Mouse (Mus musculus) neural tube, embryonic 11.5 days (tissue): ENCODE measurements at regions not wholly inside any gene's neighbourhood (a gene's known extent, or its start where the extent isn't known, plus 50 kb on each side); places are given as distances from the start of the nearest gene placed in this dataset.
A peak's percentile ranks its signal among the peaks of the same experiment; 100 is the strongest.

Source experiments
- ATAC-seq: fragments of 200-750 bp; cut with Nextera tagmentation; 2 replicates; pipeline ENCODE4 v1.8.0; 2017; ENCODE audit warnings: moderate number of reproducible peaks, mild to moderate bottlenecking, moderate TSS enrichment, moderate library complexity; ENCODE audit not compliant: insufficient read depth, low FRiP score, low TSS enrichment
- DNase-seq: peaks from one replicate; pipeline ENCODE4 v3.0.0-alpha.2; 2015; ENCODE audit warnings: low spot score
- H3K27ac ChIP-seq: fragments of 300-500 bp; sonication (generic); 2 replicates; pipeline ENCODE4 v1.5.1; 2014; ENCODE audit warnings: low read depth, mild to moderate bottlenecking, low read length
- H3K27me3 ChIP-seq: fragments of 300-500 bp; sonication (generic); 2 replicates; pipeline ENCODE4 v1.6.1; 2014; ENCODE audit warnings: mild to moderate bottlenecking, low read length, mixed read lengths; ENCODE audit not compliant: control insufficient read depth, insufficient read depth
- H3K36me3 ChIP-seq: fragments of 300-500 bp; sonication (generic); 2 replicates; pipeline ENCODE4 v1.6.1; 2014; ENCODE audit warnings: mild to moderate bottlenecking, low read length, moderate library complexity, mixed read lengths; ENCODE audit not compliant: control insufficient read depth, insufficient read depth
- H3K4me1 ChIP-seq: fragments of 300-500 bp; sonication (generic); 2 replicates; pipeline ENCODE4 v1.6.1; 2014; ENCODE audit warnings: low read length, mixed read lengths; ENCODE audit not compliant: control insufficient read depth, insufficient read depth
- H3K4me2 ChIP-seq: fragments of 300-500 bp; sonication (generic); 2 replicates; pipeline ENCODE4 v1.6.1; 2014; ENCODE audit warnings: low read depth, mild to moderate bottlenecking, moderate library complexity
- H3K4me3 ChIP-seq: fragments of 300-500 bp; sonication (generic); 2 replicates; pipeline ENCODE4 v1.5.1; 2014; ENCODE audit warnings: low read depth, low read length
- H3K9ac ChIP-seq: fragments of 300-500 bp; sonication (generic); 2 replicates; pipeline ENCODE4 v1.6.1; 2014; ENCODE audit warnings: mild to moderate bottlenecking, low read length
- H3K9me3 ChIP-seq: fragments of 300-500 bp; sonication (generic); 2 replicates; pipeline ENCODE4 v1.6.1; 2016; ENCODE audit warnings: low read length; ENCODE audit not compliant: control insufficient read depth
- WGBS: fragments of 180-500 bp; shearing (Covaris S2); extraction: QIAGEN DNeasy Blood & Tissue Kit; methylation state at CpG from one replicate; pipeline ENCODE4 v1.1.7; 2014; 5-methylcytosine and 5-hydroxymethylcytosine counted together

GRCm38 (mm10) chr12:12882931-12883553 lies 58.7 kb downstream of the Mycn start:
- no peak overlapping the region for H3K9ac ChIP-seq
- H3K27ac ChIP-seq = no peak overlapping the region
- H3K36me3 ChIP-seq = no peaks in the 10 kb centered on the region
- no peaks in the 10 kb centered on the region for H3K4me1 ChIP-seq
- WGBS = 87% methylated on average over 5 of the region's 5 CpGs
- H3K4me3 ChIP-seq = no peak overlapping the region
- ATAC-seq = no peak
- H3K27me3 ChIP-seq = no peaks in the 10 kb centered on the region
- H3K4me2 ChIP-seq = no peak overlapping the region
- no peaks in the 10 kb centered on the region for H3K9me3 ChIP-seq
- no peak for DNase-seq

DNA sequence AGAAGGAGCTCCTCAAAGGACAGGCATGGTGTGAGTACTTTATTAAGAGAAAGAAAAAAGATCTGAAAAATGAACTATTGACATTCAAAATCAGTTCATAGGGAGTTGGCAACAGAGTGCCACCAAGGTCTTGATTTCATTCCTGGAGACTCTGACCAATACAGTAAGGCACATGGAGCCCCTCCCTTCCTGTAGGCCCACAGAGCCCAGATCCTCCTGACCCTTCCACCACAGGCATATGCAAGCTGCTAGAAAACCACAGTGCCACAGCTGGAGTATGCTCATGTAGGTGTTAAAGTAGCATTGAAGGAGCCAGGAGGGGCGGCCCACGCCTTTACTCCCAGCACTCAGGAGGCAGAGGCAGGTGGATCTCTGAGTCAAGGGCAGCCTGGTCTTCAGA lies 63.7 kb downstream of the Mycn start:
- no peak; the same call in 1 of the 2 replicates for ATAC-seq

GRCm38 (mm10) chr12:12877539-12877938 lies 64.2 kb downstream of the Mycn start:
- H3K4me1 ChIP-seq = no peaks in the 10 kb centered on the region
- H3K9ac ChIP-seq = no peak overlapping the region
- ATAC-seq = peak; percentile 79
- H3K9me3 ChIP-seq = no peaks in the 10 kb centered on the region
- no peak overlapping the region for H3K4me2 ChIP-seq
- no peaks in the 10 kb centered on the region for H3K27me3 ChIP-seq
- H3K27ac ChIP-seq = peak overlapping the region; percentile 64
- H3K4me3 ChIP-seq = no peak overlapping the region
- peak; percentile 64 for DNase-seq
- WGBS = 43% methylated on average over 5 of the region's 5 CpGs
- H3K36me3 ChIP-seq = no peaks in the 10 kb centered on the region

More for the DNA sequence above, 63.7 kb downstream of the Mycn start:
- H3K4me1 ChIP-seq = no peaks in the 10 kb centered on the region
- H3K4me3 ChIP-seq = no peak overlapping the region
- no peak overlapping the region for H3K9ac ChIP-seq
- H3K4me2 ChIP-seq = no peak overlapping the region
- H3K36me3 ChIP-seq = no peaks in the 10 kb centered on the region
- H3K27me3 ChIP-seq = no peaks in the 10 kb centered on the region
- 98% methylated on average over 2 of the region's 2 CpGs for WGBS
- H3K9me3 ChIP-seq = no peaks in the 10 kb centered on the region
- peak overlapping the region; percentile 64 for H3K27ac ChIP-seq
- no peak for DNase-seq

DNA sequence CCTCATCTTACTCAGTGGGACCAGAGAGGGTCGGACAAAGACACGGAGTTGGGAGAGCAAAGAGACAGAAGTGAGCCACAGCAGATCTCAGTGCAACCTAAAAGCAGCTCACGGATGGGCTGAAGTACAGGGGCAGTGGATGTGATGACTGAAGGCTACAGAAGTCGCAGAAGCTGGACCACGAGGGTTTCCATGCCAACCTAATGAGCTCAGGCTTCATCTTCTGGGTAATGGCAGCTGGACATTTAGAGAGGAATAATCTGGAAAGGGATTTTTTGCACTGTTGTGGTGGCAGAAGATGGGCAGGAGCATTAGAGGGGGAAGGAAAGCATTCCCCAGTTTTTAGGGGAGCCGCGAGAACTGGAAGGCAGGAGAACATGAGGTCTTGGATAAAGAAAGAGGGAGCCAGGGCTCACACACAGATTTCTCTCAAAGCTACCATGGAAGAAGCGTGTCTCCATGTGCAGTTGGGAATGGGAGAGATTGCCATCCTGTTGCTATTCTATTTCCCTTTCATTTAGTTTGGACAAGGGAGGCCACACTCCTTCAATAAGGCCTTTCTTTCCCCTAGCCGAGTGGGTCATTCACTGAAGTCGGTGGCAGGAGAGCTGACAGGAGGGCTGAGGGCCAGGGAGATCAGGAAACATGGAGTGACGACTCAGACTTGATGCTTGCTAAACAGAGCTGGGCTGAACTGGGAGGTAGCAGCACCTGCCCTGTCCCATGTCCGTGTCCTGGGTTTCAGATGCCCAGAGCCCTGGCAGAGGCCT lies 65.6 kb downstream of the Mycn start:
- Histone ChIP-seq H3K9me3 (no peaks in the 10 kb centered on the region), H3K4me1 (no peaks in the 10 kb centered on the region), H3K4me3 (no peak overlapping the region), H3K27me3 (no peaks in the 10 kb centered on the region), H3K36me3 (no peaks in the 10 kb centered on the region), H3K27ac (no peak overlapping the region), H3K9ac (no peak overlapping the region), H3K4me2 (no peak overlapping the region)
- DNase-seq (no peak), ATAC-seq (no peak)
- 74% methylated on average over 12 of the region's 12 CpGs for WGBS

DNA sequence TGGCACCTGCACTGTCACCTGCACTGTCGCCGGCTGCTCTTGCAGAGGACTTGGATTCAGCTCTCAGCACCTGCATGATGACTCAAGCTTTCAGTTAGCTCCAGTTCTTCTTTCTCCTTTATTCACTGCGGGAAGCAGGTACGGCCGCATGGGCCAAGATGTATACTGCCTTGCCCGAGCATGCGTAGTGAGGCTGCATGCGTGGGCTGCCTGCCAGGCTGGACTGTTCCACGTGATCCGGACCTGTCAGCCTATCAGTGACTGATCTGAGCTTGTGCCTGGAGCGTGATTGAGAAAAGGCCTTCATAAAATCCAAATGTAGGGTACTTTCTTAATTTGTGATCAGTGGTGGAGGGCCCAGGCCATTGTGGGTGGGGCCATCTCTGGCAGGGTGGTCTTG lies 68.2 kb downstream of the Mycn start:
- Histone ChIP-seq H3K9ac (no peak overlapping the region), H3K4me1 (no peaks in the 10 kb centered on the region), H3K27me3 (no peaks in the 10 kb centered on the region), H3K36me3 (no peaks in the 10 kb centered on the region), H3K27ac (no peak overlapping the region), H3K4me2 (no peak overlapping the region), H3K9me3 (no peaks in the 10 kb centered on the region), H3K4me3 (no peak overlapping the region)
- 90% methylated on average over 11 of the region's 11 CpGs for WGBS
- ATAC-seq (no peak), DNase-seq (no peak)

DNA sequence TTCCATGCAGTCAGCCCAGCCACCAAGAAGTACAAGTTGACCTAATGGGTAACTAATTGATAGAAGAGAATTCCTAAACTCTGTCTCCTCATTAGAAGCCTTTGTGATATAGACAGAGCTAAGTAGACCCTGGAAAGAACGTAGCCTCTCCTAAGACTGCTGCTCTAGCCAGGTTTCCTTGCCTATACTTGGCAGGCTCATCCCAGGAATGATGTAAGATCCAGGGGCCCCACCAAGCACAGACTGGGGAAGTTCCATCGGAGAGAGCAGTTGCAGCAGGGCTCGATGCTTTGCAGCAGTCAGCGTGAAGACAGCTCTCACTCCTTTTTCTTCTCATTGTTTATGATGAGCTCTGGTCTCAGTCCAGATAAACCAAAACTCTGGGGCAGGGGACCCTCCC lies 68.7 kb downstream of the Mycn start:
- Histone ChIP-seq H3K4me2 (no peak overlapping the region), H3K4me1 (no peaks in the 10 kb centered on the region), H3K4me3 (no peak overlapping the region), H3K27ac (no peak overlapping the region), H3K36me3 (no peaks in the 10 kb centered on the region), H3K9me3 (no peaks in the 10 kb centered on the region), H3K9ac (no peak overlapping the region), H3K27me3 (no peaks in the 10 kb centered on the region)
- 64% methylated on average over 4 of the region's 4 CpGs for WGBS
- DNase-seq = no peak
- ATAC-seq = no peak

DNA sequence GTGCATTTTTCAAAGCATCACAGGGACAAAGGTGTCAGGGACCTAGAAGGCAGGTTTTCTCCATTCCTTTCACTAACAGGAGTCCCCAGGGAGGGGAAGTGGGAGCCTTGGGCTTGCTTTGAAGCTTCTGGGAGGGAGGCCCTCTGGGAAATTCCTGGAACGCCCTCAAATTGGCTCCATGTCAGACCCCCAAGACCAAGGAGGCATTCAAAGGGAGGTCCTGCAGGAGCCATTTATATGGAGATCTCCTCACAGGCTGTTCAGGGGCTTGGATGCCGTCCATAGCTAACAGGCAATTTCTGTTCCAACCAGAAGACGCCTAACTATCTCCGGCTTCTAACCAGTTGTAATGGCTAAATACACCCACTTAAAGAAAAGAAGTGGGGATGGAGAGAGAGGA lies 70.4 kb downstream of the Mycn start:
- H3K9ac ChIP-seq = no peak overlapping the region
- 54% methylated on average over 4 of the region's 4 CpGs for WGBS
- DNase-seq (no peak), ATAC-seq (no peak)
- no peak overlapping the region for H3K4me2 ChIP-seq
- no peak overlapping the region for H3K4me3 ChIP-seq
- no peak overlapping the region for H3K27ac ChIP-seq
- H3K27me3 ChIP-seq = no peaks in the 10 kb centered on the region
- no peaks in the 10 kb centered on the region for H3K36me3 ChIP-seq
- no peaks in the 10 kb centered on the region for H3K9me3 ChIP-seq
- no peaks in the 10 kb centered on the region for H3K4me1 ChIP-seq

- WGBS = 76% methylated on average over 10 of the region's 10 CpGs
- H3K4me2 ChIP-seq = no peak overlapping the region
- ATAC-seq = no peak
Measured at GRCm38 (mm10) chr12:12866590-12866989, 75.1 kb downstream of the Mycn start.

GRCm38 (mm10) chr12:12850681-12851080 lies 91.0 kb downstream of the Mycn start:
- DNase-seq (no peak), ATAC-seq (no peak)
- WGBS = 0% methylated on average over 2 of the region's 2 CpGs
- no peaks in the 10 kb centered on the region for H3K9me3 ChIP-seq
- H3K27me3 ChIP-seq = no peaks in the 10 kb centered on the region
- H3K4me3 ChIP-seq = no peak overlapping the region
- H3K27ac ChIP-seq = no peak overlapping the region
- no peaks in the 10 kb centered on the region for H3K36me3 ChIP-seq
- no peak overlapping the region for H3K4me2 ChIP-seq
- H3K4me1 ChIP-seq = 0 out of 2 replicates have a peak, but pooled peaks cover 3% of the 10 kb centered on the region
- H3K9ac ChIP-seq = no peak overlapping the region

More at GRCm38 (mm10) chr12:12866590-12866989, 75.1 kb downstream of the Mycn start:
- no peaks in the 10 kb centered on the region for H3K36me3 ChIP-seq
- H3K4me3 ChIP-seq = no peak overlapping the region
- H3K27me3 ChIP-seq = no peaks in the 10 kb centered on the region
- no peak for DNase-seq
- no peak overlapping the region for H3K9ac ChIP-seq
- no peak overlapping the region for H3K27ac ChIP-seq
- no peaks in the 10 kb centered on the region for H3K4me1 ChIP-seq
- no peaks in the 10 kb centered on the region for H3K9me3 ChIP-seq
